Mouse (Mus musculus) erythroblast, embryonic 14.5 days (primary cell): Measurements from ENCODE around the gene Tead1.

Experiments
- GATA1 ChIP-seq: IDR thresholded peaks from 2 replicates; pipeline ENCODE4 v1.6.1; 2012; ENCODE audit warnings: low read length, inconsistent platforms, mixed read lengths
- TAL1 ChIP-seq: IDR thresholded peaks from 3 replicates; pipeline ENCODE4 v1.6.1; 2012; ENCODE audit warnings: low read length, inconsistent platforms, mixed read lengths

GRCm38 (mm10) chr7:112719394-112720142, 40.5 kb downstream of the Tead1 start:
- TF ChIP-seq GATA1 (no peak), TAL1 (no peak)
